Mouse (Mus musculus): ENCODE measurements around the gene Tfdp1.
"Not testable (repeated sequence)": the region's sequence is repeated elsewhere in the genome, so short reads cannot be mapped to it uniquely, and the experiment has no call there.

Gene Tfdp1

GRCm38 (mm10) chr8:13338255-13338860 lies at the start of gene Tfdp1:
TSS of gene Tfdp1 (plus strand) at chr8:13338751.
- DNase-seq, result peak; percentile 81

GRCm38 (mm10) chr8:13292364-13292763 lies 46.2 kb upstream of the Tfdp1 start:
- DNase-seq, result peak; percentile 86

- DNase-seq, result no peak
These were observed 44.7 kb upstream of the Tfdp1 start for GRCm38 (mm10) chr8:13293677-13294470.

- DNase-seq, result no peak
These were observed 39.0 kb upstream of the Tfdp1 start for GRCm38 (mm10) chr8:13299571-13299970.

GRCm38 (mm10) chr8:13301036-13301435 lies 37.5 kb upstream of the Tfdp1 start:
- no peak for DNase-seq

- no peak for DNase-seq
These were observed 33.1 kb upstream of the Tfdp1 start for GRCm38 (mm10) chr8:13305459-13305858.

GRCm38 (mm10) chr8:13305884-13306283 lies 32.7 kb upstream of the Tfdp1 start:
- no peak for DNase-seq

GRCm38 (mm10) chr8:13306309-13306909 lies 32.1 kb upstream of the Tfdp1 start:
- no peak for DNase-seq

GRCm38 (mm10) chr8:13306916-13307315 lies 31.6 kb upstream of the Tfdp1 start:
- no peak for DNase-seq

GRCm38 (mm10) chr8:13314922-13315321 lies 23.6 kb upstream of the Tfdp1 start:
- no peak for DNase-seq

- no peak for DNase-seq
These were observed 21.9 kb upstream of the Tfdp1 start for GRCm38 (mm10) chr8:13316671-13317070.

- peak; percentile 41 for DNase-seq
These were observed 12.0 kb upstream of the Tfdp1 start for GRCm38 (mm10) chr8:13326598-13326997.

GRCm38 (mm10) chr8:13334671-13335070 lies 3.9 kb upstream of the Tfdp1 start:
- no peak for DNase-seq

GRCm38 (mm10) chr8:13337245-13337644 lies 1.3 kb upstream of the Tfdp1 start:
- DNase-seq, result not testable (repeated sequence)

GRCm38 (mm10) chr8:13337678-13338077 lies 873 bp upstream of the Tfdp1 start:
- DNase-seq, result no peak

- peak; percentile 26 for DNase-seq
These were observed 522 bp downstream of the Tfdp1 start for GRCm38 (mm10) chr8:13338901-13339645.

- DNase-seq, result no peak
These were observed 1.1 kb downstream of the Tfdp1 start for GRCm38 (mm10) chr8:13339646-13339990.

GRCm38 (mm10) chr8:13340650-13341049 lies 2.1 kb downstream of the Tfdp1 start:
- DNase-seq, result no peak

- no peak for DNase-seq
These were observed 3.8 kb downstream of the Tfdp1 start for GRCm38 (mm10) chr8:13342340-13342739.

GRCm38 (mm10) chr8:13343134-13343533 lies 4.6 kb downstream of the Tfdp1 start:
- DNase-seq, result no peak

GRCm38 (mm10) chr8:13350052-13350451 lies 11.5 kb downstream of the Tfdp1 start:
- DNase-seq, result no peak

GRCm38 (mm10) chr8:13351593-13351992 lies 13.0 kb downstream of the Tfdp1 start:
- DNase-seq, result no peak

- DNase-seq, result no peak
These were observed 14.1 kb downstream of the Tfdp1 start for GRCm38 (mm10) chr8:13352601-13353000.
